Mouse (Mus musculus): ENCODE results near the gene Sympk. TPM values are rescaled to one million over a fixed set of nuclear protein-coding genes. Genes with fewer than 3 reads are reported as not detected.

Sympk gene
- polyA plus RNA-seq, 1 experiment from 2014 or later: 22.5 TPM

DNA sequence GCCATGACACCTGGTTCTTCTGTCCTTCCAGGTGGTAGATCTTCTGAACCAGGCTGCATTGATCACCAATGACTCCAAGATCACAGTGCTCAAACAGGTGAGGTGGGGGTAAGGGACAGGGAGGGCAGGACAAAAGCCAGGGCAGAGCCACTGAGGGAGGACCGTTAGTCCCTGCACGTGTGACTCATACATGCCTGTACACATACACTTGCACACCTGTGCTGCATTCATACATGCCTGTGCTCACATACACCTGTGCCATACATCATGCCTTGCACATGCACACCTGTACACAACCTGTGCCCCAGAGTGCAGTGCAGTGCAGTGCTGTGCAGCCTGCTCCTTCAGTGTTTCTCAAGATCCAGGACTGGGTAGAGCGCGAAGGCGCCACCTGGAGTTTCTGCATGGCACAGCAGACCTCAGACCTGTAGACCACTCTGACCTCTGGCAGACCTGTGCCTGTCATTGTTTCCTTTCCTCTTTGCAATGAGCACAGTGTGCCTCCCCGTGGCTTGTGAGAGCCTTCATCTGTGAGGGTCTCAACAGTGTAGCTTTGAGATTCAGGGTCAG is 5.0 kb downstream of the Sympk start:
- peak; percentile 12; the same call in 1 of the 2 replicates for ATAC-seq (ENCODE audit: insufficient read depth, low FRiP score)
- no peak overlapping the region for H3K4me3 ChIP-seq (replicated peaks; ENCODE audit: low read length)
- H3K27me3 ChIP-seq (ENCODE audit: control insufficient read depth, insufficient read depth, low read length): no peaks in the 10 kb centered on the region
- no peak overlapping the region for H3K27ac ChIP-seq (ENCODE audit: low read length)
- no peak overlapping the region for H3K9ac ChIP-seq (ENCODE audit: low read length)
- H3K36me3 ChIP-seq (ENCODE audit: control insufficient read depth, insufficient read depth, low read length): peaks cover 26% of the 10 kb centered on the region
- WGBS: 61% methylated on average over 6 of the region's 6 CpGs
- H3K4me1 ChIP-seq (ENCODE audit: control insufficient read depth, insufficient read depth, low read length): peaks cover 18% of the 10 kb centered on the region
- H3K9me3 ChIP-seq (replicated peaks; ENCODE audit: control insufficient read depth, low read length): no peaks in the 10 kb centered on the region
- no peak overlapping the region for H3K4me2 ChIP-seq (ENCODE audit: low read depth, low read length)

- H3K9me3 ChIP-seq (replicated peaks; ENCODE audit: control insufficient read depth, low read length): no peaks in the 10 kb centered on the region
- H3K4me1 ChIP-seq (ENCODE audit: control insufficient read depth, insufficient read depth, low read length): peaks cover 2% of the 10 kb centered on the region; the same call in 1 of the 2 replicates
- no peak for ATAC-seq (ENCODE audit: insufficient read depth, low FRiP score)
- no peaks in the 10 kb centered on the region for H3K27me3 ChIP-seq (ENCODE audit: control insufficient read depth, insufficient read depth, low read length)
- WGBS: 83% methylated on average over 4 of the region's 4 CpGs
- H3K9ac ChIP-seq (ENCODE audit: low read length): no peak overlapping the region
- H3K36me3 ChIP-seq (ENCODE audit: control insufficient read depth, insufficient read depth, low read length): peaks cover 38% of the 10 kb centered on the region
- no peak overlapping the region for H3K4me2 ChIP-seq (ENCODE audit: low read depth, low read length)
- H3K4me3 ChIP-seq (replicated peaks; ENCODE audit: low read length): no peak overlapping the region
- no peak overlapping the region for H3K27ac ChIP-seq (ENCODE audit: low read length)
Observed at GRCm38 (mm10) chr7:19031641-19032040, 7.5 kb downstream of the Sympk start.

DNA sequence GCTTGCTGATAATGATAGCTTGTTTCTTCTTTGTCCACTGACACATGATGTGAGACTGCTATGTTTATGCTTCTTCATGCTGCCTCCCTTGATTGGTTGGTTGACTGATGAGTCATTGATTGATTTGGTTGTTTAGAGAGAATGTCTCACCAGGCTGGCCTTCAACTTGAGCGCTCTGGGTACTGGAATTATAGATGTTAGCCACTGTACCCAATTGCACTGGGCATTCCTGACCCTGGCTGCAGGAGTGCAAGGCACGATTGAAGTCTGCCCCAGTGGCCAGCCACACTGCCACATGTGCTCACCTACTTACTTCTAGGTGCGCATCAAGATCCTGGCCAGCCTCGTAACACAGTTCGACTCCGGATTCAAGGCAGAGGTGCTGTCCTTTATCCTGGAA is 20.4 kb downstream of the Sympk start:
- H3K4me1 ChIP-seq (ENCODE audit: control insufficient read depth, insufficient read depth, low read length): no peaks in the 10 kb centered on the region
- no peak overlapping the region for H3K4me3 ChIP-seq (replicated peaks; ENCODE audit: low read length)
- no peak for ATAC-seq (ENCODE audit: insufficient read depth, low FRiP score)
- H3K36me3 ChIP-seq (ENCODE audit: control insufficient read depth, insufficient read depth, low read length): peaks cover 35% of the 10 kb centered on the region
- no peaks in the 10 kb centered on the region for H3K27me3 ChIP-seq (ENCODE audit: control insufficient read depth, insufficient read depth, low read length)
- no peak overlapping the region for H3K9ac ChIP-seq (ENCODE audit: low read length)
- no peak overlapping the region for H3K27ac ChIP-seq (ENCODE audit: low read length)
- no peaks in the 10 kb centered on the region for H3K9me3 ChIP-seq (replicated peaks; ENCODE audit: control insufficient read depth, low read length)
- WGBS: 94% methylated on average over 6 of the region's 6 CpGs
- H3K4me2 ChIP-seq (ENCODE audit: low read depth, low read length): no peak overlapping the region

DNA sequence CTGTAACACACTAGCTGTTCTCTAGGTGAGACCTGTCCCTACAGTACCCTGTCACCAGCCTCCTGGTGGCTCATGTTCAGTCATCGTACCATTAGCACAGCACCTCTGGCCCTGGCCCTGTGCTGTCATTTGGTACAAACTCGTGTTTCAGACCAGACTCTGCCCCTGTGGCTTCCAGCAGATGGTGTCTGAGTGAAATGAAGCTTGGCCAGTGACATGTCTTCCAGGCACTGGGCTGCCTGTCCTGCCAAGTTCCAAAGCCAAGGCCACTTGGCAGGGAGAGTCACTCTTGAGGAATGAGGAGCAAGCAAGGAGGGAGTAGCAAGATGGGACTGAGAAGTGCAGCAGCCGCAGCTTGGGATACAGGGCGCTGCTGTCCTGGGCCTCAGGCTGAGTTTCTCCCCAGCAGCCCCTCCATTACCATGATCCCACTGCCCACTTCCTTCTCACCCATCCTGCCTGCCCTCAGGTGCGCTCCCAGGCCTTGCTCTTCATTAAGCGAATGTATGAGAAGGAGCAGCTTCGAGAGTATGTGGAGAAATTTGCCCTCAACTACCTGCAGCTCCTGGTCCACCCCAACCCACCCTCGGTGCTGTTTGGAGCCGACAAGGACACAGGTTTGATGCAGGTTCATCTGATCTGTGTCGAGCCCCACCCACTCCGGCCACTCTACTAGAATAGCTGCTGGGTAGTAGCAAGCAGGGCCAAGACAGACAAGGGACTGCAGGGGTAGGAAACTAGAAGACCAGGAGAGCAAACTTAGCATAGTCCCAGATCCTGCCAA is 22.3 kb downstream of the Sympk start:
- Histone ChIP-seq H3K27ac (ENCODE audit: low read length) (no peak overlapping the region), H3K36me3 (ENCODE audit: control insufficient read depth, insufficient read depth, low read length) (peaks cover 35% of the 10 kb centered on the region), H3K9me3 (replicated peaks; ENCODE audit: control insufficient read depth, low read length) (no peaks in the 10 kb centered on the region), H3K27me3 (ENCODE audit: control insufficient read depth, insufficient read depth, low read length) (no peaks in the 10 kb centered on the region), H3K9ac (ENCODE audit: low read length) (no peak overlapping the region), H3K4me3 (replicated peaks; ENCODE audit: low read length) (no peak overlapping the region), H3K4me1 (ENCODE audit: control insufficient read depth, insufficient read depth, low read length) (no peaks in the 10 kb centered on the region), H3K4me2 (ENCODE audit: low read depth, low read length) (no peak overlapping the region)
- WGBS: 91% methylated on average over 11 of the region's 11 CpGs
- no peak for ATAC-seq (ENCODE audit: insufficient read depth, low FRiP score)

DNA sequence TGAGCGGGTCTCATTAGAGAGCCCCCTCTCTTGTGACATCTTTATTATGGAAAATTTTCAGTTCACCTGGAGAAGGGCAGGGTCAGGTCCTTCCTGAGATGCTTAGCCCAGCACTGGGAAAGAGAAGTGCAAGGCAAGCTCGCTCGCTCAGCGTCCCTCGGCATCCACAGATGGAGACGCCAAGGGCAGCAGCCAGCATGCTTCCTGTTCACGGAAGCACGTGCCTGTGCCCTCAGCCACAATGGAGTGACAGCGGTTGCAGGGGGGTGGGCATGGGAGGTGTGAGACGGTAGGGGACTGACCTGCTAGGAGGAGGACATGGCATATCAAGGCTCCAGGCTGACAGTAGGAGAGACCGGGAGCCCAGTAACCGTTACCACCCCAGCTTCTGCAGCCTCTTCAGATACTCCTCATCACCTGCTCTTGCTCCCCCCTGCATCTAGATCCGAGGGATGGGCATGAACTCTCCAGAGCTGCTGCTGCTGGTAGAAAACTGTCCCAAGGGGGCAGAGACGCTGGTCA is 23.9 kb downstream of the Sympk start:
- Histone ChIP-seq H3K4me3 (replicated peaks; ENCODE audit: low read length) (no peak overlapping the region), H3K9ac (ENCODE audit: low read length) (no peak overlapping the region), H3K4me2 (ENCODE audit: low read depth, low read length) (no peak overlapping the region), H3K9me3 (replicated peaks; ENCODE audit: control insufficient read depth, low read length) (no peaks in the 10 kb centered on the region), H3K4me1 (ENCODE audit: control insufficient read depth, insufficient read depth, low read length) (no peaks in the 10 kb centered on the region), H3K27ac (ENCODE audit: low read length) (no peak overlapping the region), H3K27me3 (ENCODE audit: control insufficient read depth, insufficient read depth, low read length) (no peaks in the 10 kb centered on the region), H3K36me3 (ENCODE audit: control insufficient read depth, insufficient read depth, low read length) (peaks cover 40% of the 10 kb centered on the region)
- ATAC-seq (ENCODE audit: insufficient read depth, low FRiP score): no peak
- 85% methylated on average over 14 of the region's 14 CpGs for WGBS

- no peaks in the 10 kb centered on the region for H3K9me3 ChIP-seq (replicated peaks; ENCODE audit: control insufficient read depth, low read length)
- peaks cover 34% of the 10 kb centered on the region for H3K36me3 ChIP-seq (ENCODE audit: control insufficient read depth, insufficient read depth, low read length)
- no peaks in the 10 kb centered on the region for H3K27me3 ChIP-seq (ENCODE audit: control insufficient read depth, insufficient read depth, low read length)
- WGBS: 85% methylated on average over 5 of the region's 5 CpGs
- no peak overlapping the region for H3K4me3 ChIP-seq (replicated peaks; ENCODE audit: low read length)
- no peak for ATAC-seq (ENCODE audit: insufficient read depth, low FRiP score)
- H3K4me2 ChIP-seq (ENCODE audit: low read depth, low read length): no peak overlapping the region
- no peak overlapping the region for H3K9ac ChIP-seq (ENCODE audit: low read length)
- no peak overlapping the region for H3K27ac ChIP-seq (ENCODE audit: low read length)
- 0 out of 2 replicates have a peak, but pooled peaks cover under 1% of the 10 kb centered on the region for H3K4me1 ChIP-seq (ENCODE audit: control insufficient read depth, insufficient read depth, low read length)
Observed at GRCm38 (mm10) chr7:19049252-19049651, 25.1 kb downstream of the Sympk start.

DNA sequence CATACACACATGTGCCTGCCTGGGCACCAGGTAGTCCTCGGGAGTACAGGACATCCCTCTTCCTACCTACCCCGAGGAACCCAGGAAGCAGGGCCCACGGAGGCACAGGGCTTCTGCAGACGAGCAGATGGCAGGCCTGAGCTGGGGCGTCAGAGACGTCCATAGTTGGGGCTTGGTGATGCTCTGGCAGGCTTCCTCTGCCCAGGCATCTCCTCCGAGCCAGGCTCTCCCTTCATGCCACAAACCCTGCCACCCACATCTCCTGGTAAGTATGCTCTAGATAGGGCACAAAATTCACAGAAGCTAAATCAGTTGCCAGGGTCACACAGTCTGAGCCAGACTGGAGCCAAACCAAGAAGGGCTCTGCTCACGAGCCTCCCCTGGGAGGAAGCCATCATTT is 26.0 kb downstream of the Sympk start:
- Histone ChIP-seq H3K27ac (ENCODE audit: low read length) (no peak overlapping the region), H3K9ac (ENCODE audit: low read length) (0 out of 2 replicates have a peak overlapping the region, but pooled peaks have one; percentile 19), H3K36me3 (ENCODE audit: control insufficient read depth, insufficient read depth, low read length) (peaks cover 34% of the 10 kb centered on the region), H3K27me3 (ENCODE audit: control insufficient read depth, insufficient read depth, low read length) (no peaks in the 10 kb centered on the region), H3K9me3 (replicated peaks; ENCODE audit: control insufficient read depth, low read length) (no peaks in the 10 kb centered on the region), H3K4me2 (ENCODE audit: low read depth, low read length) (no peak overlapping the region), H3K4me3 (replicated peaks; ENCODE audit: low read length) (no peak overlapping the region), H3K4me1 (ENCODE audit: control insufficient read depth, insufficient read depth, low read length) (0 out of 2 replicates have a peak, but pooled peaks cover 4% of the 10 kb centered on the region)
- ATAC-seq (ENCODE audit: insufficient read depth, low FRiP score): no peak
- 88% methylated on average over 8 of the region's 8 CpGs for WGBS

DNA sequence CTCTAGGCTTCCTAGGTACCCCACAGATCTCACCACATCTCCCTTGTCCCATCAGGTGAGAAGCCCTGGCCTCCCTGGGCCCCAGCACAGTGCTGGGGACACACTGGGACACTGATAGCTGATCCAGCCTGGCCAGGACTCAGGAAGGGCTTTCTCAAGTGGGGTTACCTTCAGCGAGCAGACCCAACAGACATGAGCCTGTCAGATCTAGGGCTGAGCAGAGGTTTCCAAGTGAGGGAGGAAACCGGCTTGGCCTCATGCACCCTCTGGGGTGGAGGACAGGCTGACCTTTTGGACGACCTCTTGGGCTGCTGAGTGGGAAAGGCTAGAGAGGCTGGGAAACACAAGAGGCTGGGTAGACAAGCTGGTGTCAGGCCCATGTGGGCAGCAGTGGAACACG is 27.0 kb downstream of the Sympk start:
- no peak overlapping the region for H3K4me3 ChIP-seq (replicated peaks; ENCODE audit: low read length)
- H3K9me3 ChIP-seq (replicated peaks; ENCODE audit: control insufficient read depth, low read length): no peaks in the 10 kb centered on the region
- no peaks in the 10 kb centered on the region for H3K27me3 ChIP-seq (ENCODE audit: control insufficient read depth, insufficient read depth, low read length)
- H3K9ac ChIP-seq (ENCODE audit: low read length): no peak overlapping the region
- H3K36me3 ChIP-seq (ENCODE audit: control insufficient read depth, insufficient read depth, low read length): peaks cover 30% of the 10 kb centered on the region
- no peak for ATAC-seq (ENCODE audit: insufficient read depth, low FRiP score)
- H3K4me2 ChIP-seq (ENCODE audit: low read depth, low read length): no peak overlapping the region
- H3K27ac ChIP-seq (ENCODE audit: low read length): no peak overlapping the region
- 0 out of 2 replicates have a peak, but pooled peaks cover 4% of the 10 kb centered on the region for H3K4me1 ChIP-seq (ENCODE audit: control insufficient read depth, insufficient read depth, low read length)
- 70% methylated on average over 4 of the region's 4 CpGs for WGBS

Data from stomach, embryonic 16.5 days (tissue).